Mouse (Mus musculus) hindbrain, postnatal 0 days (tissue): ENCODE results near the gene Zeb2. TPM values are rescaled to one million over a fixed set of nuclear protein-coding genes. Genes with fewer than 3 reads are reported as not detected.

Experiments
- ATAC-seq: fragments of 200-750 bp; cut with Nextera tagmentation; 2 replicates; pipeline ENCODE4 v1.8.0; 2017; ENCODE audit warnings: mild to moderate bottlenecking, moderate TSS enrichment, moderate library complexity
- DNase-seq: peaks from one replicate; pipeline ENCODE4 v3.0.0-alpha.2; 2015; ENCODE audit warnings: low spot score
- H3K27ac ChIP-seq: fragments of 300-500 bp; sonication (generic); 2 replicates; pipeline ENCODE4 v1.5.1; 2014; ENCODE audit warnings: mild to moderate bottlenecking
- H3K27me3 ChIP-seq: fragments of 300-500 bp; sonication (generic); 2 replicates; pipeline ENCODE4 v1.6.1; 2014; ENCODE audit warnings: low read length, mixed read lengths; ENCODE audit not compliant: insufficient read depth
- H3K36me3 ChIP-seq: fragments of 300-500 bp; sonication (generic); 2 replicates; pipeline ENCODE4 v1.6.1; 2014; ENCODE audit warnings: low read length, mixed read lengths; ENCODE audit not compliant: insufficient read depth
- H3K4me1 ChIP-seq: fragments of 300-500 bp; sonication (generic); 2 replicates; pipeline ENCODE4 v1.6.1; 2014; ENCODE audit warnings: antibody characterized with exemption, low read length, mixed read lengths; ENCODE audit not compliant: insufficient read depth
- H3K4me2 ChIP-seq: fragments of 300-500 bp; sonication (generic); 2 replicates; pipeline ENCODE4 v1.6.1; 2014; ENCODE audit warnings: low read depth, mild to moderate bottlenecking, low read length, moderate library complexity, mixed read lengths
- H3K4me3 ChIP-seq: fragments of 300-500 bp; sonication (generic); 2 replicates; pipeline ENCODE4 v1.5.1; 2014; ENCODE audit warnings: low read length
- H3K9ac ChIP-seq: fragments of 300-500 bp; sonication (generic); replicated peaks from 2 replicates; pipeline ENCODE4 v1.6.1; 2014; ENCODE audit warnings: mild to moderate bottlenecking, low read length, moderate library complexity, mixed read lengths
- H3K9me3 ChIP-seq: fragments of 300-500 bp; sonication (generic); 2 replicates; pipeline ENCODE4 v1.6.1; 2016; ENCODE audit warnings: low read length, mixed read lengths
- CTCF ChIP-seq: IDR thresholded peaks from 2 replicates; pipeline ENCODE4 v1.5.1; 2016; ENCODE audit warnings: antibody characterized with exemption, control low read depth, low read depth
- WGBS: fragments of 180-500 bp; shearing (Covaris S2); extraction: QIAGEN DNeasy Blood & Tissue Kit; methylation state at CpG from one replicate; pipeline ENCODE4 v1.1.7; 2014; 5-methylcytosine and 5-hydroxymethylcytosine counted together
- polyA plus RNA-seq: library from polyadenylated mRNA; unstranded; fragments of >200 nt; fragmentation: Nextera tagmentation; extraction: Ambion mirVana; gene quantifications from 2 replicates; pipeline ENCODE4 v1.2.1, GENCODE M21; 2015
- total RNA-seq: library from RNA; depleted of rRNA; stranded (reverse); fragments of >200 nt; gene quantifications from 2 replicates; pipeline ENCODE4 v1.2.3, GENCODE M21; 2014

The Zeb2 gene
- total and polyA plus RNA-seq, 2 experiments from 2014 or later = 21.4 to 52.0 TPM

DNA sequence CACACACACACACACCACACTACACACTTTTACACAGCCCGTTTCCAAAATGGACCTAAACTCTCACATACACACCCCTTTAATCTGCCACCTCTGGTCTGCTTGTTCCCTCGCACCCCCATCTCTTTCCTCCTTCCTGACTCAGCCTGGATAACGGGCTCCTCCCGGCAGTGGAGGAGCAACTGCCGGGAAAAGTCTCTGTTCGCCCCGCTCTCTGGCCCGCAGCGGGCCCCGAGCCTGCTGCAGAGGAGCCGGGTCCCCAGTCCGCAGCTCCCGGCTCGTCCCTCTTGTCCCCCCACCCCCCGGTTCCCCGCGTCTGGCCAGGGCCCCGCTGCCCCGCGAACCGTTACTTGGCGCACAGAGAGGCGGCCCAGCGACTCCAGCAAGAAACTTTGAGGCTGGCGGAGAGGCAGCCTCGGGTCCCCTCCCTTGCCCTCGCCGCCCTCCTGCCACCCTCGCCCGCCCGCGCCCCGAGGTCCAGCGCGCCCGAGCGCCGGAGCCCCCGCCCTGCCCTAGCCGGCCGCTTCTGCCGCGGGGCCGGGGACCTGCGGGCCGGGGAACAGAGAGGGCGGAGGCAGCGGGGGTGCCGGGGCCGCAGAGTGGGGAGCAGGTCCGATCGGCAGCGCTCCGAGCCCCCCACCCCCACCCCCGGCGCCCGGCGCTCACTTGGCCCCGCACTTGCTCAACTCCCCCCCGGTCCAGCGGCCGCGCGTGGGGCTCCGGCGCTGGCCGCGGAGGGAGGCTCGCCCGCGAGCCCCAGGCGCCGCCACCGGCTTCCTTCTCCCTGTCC, 7.8 kb downstream of the Zeb2 start:
- ATAC-seq (peak; percentile 36; the same call in 1 of the 2 replicates), DNase-seq (no peak)
- H3K27me3 ChIP-seq = no peaks in the 10 kb centered on the region
- no peaks in the 10 kb centered on the region for H3K9me3 ChIP-seq
- no peaks in the 10 kb centered on the region for H3K36me3 ChIP-seq
- H3K4me3 ChIP-seq = peak overlapping the region; percentile 82
- H3K4me2 ChIP-seq = peak overlapping the region; percentile 76
- under 1% methylated on average over 36 of the region's 74 CpGs for WGBS
- H3K27ac ChIP-seq = peak overlapping the region; percentile 96
- TF ChIP-seq CTCF = no peak
- H3K9ac ChIP-seq = peak overlapping the region; percentile 83
- H3K4me1 ChIP-seq = 0 out of 2 replicates have a peak, but pooled peaks cover 5% of the 10 kb centered on the region

DNA sequence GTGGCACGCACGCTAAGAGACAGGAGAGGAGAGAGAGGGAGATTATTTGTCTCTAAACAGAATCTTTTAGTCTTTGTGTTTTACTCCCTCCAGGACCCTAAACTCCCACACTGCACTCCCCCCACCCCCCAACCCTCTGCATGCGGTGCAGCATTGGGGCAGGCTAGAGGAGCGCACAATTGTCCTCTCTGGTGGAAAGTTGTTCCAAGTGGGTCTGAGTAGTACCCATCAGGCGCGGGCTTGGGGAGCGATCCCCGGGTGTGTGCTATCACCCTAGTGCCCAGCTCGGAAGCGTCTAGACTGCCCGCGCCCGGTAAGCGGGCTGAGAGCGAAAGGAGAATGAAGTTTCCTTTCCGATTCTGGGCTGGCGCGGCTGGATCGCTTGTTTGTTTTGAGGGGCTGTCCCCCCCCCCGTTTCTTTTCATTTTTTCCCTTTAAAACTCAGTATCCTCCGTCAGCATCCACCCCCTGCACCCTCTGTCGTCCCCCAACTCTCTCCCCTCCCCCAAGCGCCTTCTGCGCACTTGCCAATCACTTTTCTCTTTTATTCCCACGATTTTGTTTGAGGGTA, 8.6 kb downstream of the Zeb2 start:
- H3K4me1 ChIP-seq = 0 out of 2 replicates have a peak, but pooled peaks cover 5% of the 10 kb centered on the region

DNA sequence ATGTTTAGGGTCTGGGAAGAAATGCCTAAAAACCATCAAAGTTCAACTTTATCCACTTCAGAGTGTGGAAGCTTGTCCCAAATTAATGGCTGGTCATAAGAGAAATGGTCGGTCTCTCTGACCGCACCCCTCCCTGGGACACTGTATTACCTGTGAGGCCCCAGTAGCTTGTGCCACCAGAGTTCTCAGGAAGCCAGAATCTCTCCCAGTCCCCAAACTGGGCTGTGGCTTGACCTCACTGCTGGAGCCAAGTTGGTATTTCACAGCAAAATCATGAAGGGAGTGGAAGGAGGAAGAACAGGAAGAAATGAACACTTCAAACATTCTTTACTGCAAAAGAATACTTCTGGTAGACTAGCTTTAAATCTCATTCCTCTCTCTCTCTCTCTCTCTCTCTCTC, 9.6 kb downstream of the Zeb2 start:
- TF ChIP-seq CTCF = no peak
- H3K27ac ChIP-seq = peak overlapping the region; percentile 96
- ATAC-seq (no peak), DNase-seq (no peak)
- peak overlapping the region; percentile 83; the same call in 1 of the 2 replicates for H3K9ac ChIP-seq
- 40% methylated on average over 2 of the region's 2 CpGs for WGBS
- 0 out of 2 replicates have a peak, but pooled peaks cover 5% of the 10 kb centered on the region for H3K4me1 ChIP-seq
- H3K4me2 ChIP-seq = peak overlapping the region; percentile 76
- H3K9me3 ChIP-seq = no peaks in the 10 kb centered on the region
- no peaks in the 10 kb centered on the region for H3K36me3 ChIP-seq
- H3K4me3 ChIP-seq = peak overlapping the region; percentile 82
- H3K27me3 ChIP-seq = no peaks in the 10 kb centered on the region

More for the DNA sequence above, 8.6 kb downstream of the Zeb2 start:
- WGBS = under 1% methylated on average over 23 of the region's 25 CpGs
- no peaks in the 10 kb centered on the region for H3K36me3 ChIP-seq
- ATAC-seq = peak; percentile 56
- H3K4me3 ChIP-seq = peak overlapping the region; percentile 82
- H3K9me3 ChIP-seq = no peaks in the 10 kb centered on the region
- H3K4me2 ChIP-seq = peak overlapping the region; percentile 76
- peak; percentile 68 for DNase-seq
- H3K27me3 ChIP-seq = no peaks in the 10 kb centered on the region
- H3K27ac ChIP-seq = peak overlapping the region; percentile 96
- H3K9ac ChIP-seq = peak overlapping the region; percentile 83
- TF ChIP-seq CTCF = no peak

DNA sequence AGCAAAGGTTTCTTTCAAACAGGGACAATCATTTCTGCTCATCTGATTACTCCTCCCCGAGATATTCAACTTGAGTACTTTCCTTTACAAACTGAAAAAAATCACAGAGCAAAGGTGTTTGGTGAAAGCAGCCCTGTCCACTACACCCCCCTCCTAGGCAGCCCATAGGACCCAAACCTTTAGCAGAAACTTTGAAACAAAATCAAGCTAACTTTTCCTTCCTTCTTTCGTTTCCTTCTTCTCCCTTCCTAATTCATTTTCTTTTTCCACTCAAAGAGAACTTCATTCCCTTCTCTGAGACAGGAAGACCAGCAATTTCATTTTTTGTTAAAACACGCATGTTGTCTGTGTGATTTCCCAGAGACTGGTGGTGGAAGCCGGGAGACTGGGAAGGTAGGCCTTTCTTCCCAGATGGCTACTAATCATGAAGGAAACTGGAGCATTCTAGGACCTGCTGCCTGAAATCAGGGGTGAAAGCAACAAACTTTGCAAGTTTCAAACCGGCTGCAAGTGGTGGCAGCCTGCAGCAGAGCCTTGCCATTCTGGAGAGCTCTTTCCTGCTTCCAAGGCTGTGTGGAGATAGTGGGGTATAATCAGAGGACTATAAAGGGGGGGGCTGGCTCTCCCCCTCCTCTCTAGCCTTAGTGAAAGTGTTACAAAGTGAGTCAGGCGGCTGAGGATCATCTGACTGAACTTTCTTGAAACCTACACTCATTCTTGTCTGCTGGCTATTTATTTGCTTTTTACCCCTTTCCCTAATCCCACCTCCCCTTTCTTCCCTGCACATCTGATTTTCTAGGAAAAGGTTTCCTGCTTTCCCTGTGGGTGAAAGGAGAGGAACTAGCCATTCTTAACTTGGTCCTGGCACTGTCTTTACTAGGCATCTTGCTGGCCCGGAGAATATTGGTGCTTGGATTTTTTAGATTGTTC, 11.0 kb downstream of the Zeb2 start:
- Histone ChIP-seq H3K4me3 (peak overlapping the region; percentile 15), H3K9me3 (no peaks in the 10 kb centered on the region), H3K4me2 (peak overlapping the region; percentile 76), H3K27me3 (no peaks in the 10 kb centered on the region), H3K27ac (peak overlapping the region; percentile 58), H3K36me3 (no peaks in the 10 kb centered on the region), H3K9ac (peak overlapping the region; percentile 17; the same call in 1 of the 2 replicates), H3K4me1 (0 out of 2 replicates have a peak, but pooled peaks cover 5% of the 10 kb centered on the region)
- DNase-seq (no peak), ATAC-seq (no peak)
- TF ChIP-seq CTCF = no peak
- WGBS = 38% methylated on average over 7 of the region's 7 CpGs

DNA sequence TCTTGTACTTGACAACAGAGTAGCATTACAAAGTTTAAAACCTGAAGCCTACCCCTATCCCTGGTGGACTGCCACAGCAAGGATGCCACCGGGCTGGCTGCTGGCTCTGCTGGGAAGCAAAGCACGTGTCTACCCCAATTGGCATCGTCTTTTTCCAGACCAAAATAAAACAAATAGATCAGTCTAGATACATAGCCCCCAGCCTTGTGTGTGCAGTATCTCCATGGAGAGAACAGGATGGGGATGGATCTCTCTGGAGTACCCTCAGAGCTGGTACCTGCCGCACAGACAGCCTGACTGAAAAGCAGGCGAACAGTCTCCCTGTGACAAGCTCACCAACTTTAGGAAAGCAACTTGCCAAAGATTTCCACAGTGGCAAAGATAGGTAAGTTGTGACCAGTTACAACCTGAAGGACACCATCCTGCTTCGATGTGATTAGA, 11.9 kb downstream of the Zeb2 start:
- H3K9ac ChIP-seq = no peak overlapping the region

DNA sequence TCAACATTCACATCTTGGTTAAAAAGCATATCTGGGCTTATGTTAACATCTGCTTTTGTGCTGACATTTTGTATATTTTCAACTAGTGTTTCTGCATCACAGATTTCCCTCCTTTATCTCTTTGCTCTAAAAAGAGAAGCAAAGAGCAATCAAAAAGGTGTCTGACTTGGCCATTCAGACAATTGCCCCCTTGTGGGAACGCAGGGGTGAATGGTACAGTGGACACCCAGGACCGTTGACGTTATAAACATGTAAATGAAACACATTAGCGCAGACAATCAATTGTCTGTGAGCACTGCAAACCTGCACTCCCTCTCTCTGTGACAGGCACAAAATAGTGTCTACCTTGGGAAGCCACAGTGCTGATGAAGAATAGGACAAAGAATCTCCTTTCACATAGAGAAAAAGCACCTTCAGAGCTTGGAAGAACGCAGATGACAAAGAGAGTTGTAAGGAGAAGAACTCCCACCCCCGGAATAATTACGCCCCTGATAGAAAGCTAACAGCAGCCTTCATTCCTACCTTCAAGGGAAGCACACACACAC, 12.6 kb downstream of the Zeb2 start:
- WGBS = 14% methylated on average over 7 of the region's 7 CpGs
- no peak overlapping the region; the same call in 1 of the 2 replicates for H3K9ac ChIP-seq
- no peak overlapping the region for H3K4me3 ChIP-seq
- H3K27me3 ChIP-seq = no peaks in the 10 kb centered on the region
- no peaks in the 10 kb centered on the region for H3K9me3 ChIP-seq
- DNase-seq (no peak), ATAC-seq (no peak)
- peaks cover 11% of the 10 kb centered on the region for H3K4me1 ChIP-seq
- H3K36me3 ChIP-seq = no peaks in the 10 kb centered on the region
- 0 out of 2 replicates have a peak, but pooled peaks have one; percentile 4 for TF ChIP-seq CTCF
- H3K4me2 ChIP-seq = peak overlapping the region; percentile 76
- peak overlapping the region; percentile 45; the same call in 1 of the 2 replicates for H3K27ac ChIP-seq

More for the DNA sequence above, 11.9 kb downstream of the Zeb2 start:
- H3K4me1 ChIP-seq = peaks cover 11% of the 10 kb centered on the region
- H3K27ac ChIP-seq = peak overlapping the region; percentile 58; the same call in 1 of the 2 replicates
- ATAC-seq = no peak
- no peak for TF ChIP-seq CTCF
- no peaks in the 10 kb centered on the region for H3K27me3 ChIP-seq
- DNase-seq = no peak
- no peak overlapping the region for H3K4me3 ChIP-seq
- H3K4me2 ChIP-seq = peak overlapping the region; percentile 76
- H3K9me3 ChIP-seq = no peaks in the 10 kb centered on the region
- WGBS = 30% methylated on average over 6 of the region's 6 CpGs
- no peaks in the 10 kb centered on the region for H3K36me3 ChIP-seq
